Mouse (Mus musculus) fat pad, adult 2 months (tissue): ENCODE results near the gene Rab1a.
"Not testable (repeated sequence)": the region's sequence is repeated elsewhere in the genome, so short reads cannot be mapped to it uniquely, and the experiment has no call there.

Experiments used
- DNase-seq: peaks from one replicate; pipeline ENCODE4 v3.0.0-alpha.2; 2011; ENCODE audit warnings: low read depth, low spot score; ENCODE audit errors: extremely low read depth

Rab1a gene

GRCm38 (mm10) chr11:20216415-20216814, 15.2 kb downstream of the Rab1a start:
- no peak for DNase-seq

- no peak for DNase-seq
Measured at GRCm38 (mm10) chr11:20217227-20217626, 16.0 kb downstream of the Rab1a start.

DNA sequence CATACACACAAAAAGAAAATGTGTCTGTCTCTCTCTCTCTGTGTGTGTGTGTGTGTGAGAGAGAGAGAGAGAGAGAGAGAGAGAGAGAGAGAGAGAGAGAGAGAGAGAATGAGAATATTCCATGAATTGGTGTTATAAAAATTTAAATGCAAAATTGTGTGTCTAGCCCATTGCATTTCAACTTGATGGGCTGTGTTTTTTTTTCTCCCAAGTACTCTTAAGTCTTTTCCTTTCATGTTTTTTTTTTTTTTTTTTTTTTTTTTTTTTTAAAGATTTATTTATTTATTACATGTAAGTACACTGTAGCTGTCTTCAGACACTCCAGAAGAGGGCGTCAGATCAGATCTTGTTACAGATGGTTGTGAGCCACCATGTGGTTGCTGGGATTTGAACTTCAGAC, 20.4 kb downstream of the Rab1a start:
- not testable (repeated sequence) for DNase-seq

- no peak for DNase-seq
Measured at GRCm38 (mm10) chr11:20224196-20224595, 23.0 kb downstream of the Rab1a start.

DNA sequence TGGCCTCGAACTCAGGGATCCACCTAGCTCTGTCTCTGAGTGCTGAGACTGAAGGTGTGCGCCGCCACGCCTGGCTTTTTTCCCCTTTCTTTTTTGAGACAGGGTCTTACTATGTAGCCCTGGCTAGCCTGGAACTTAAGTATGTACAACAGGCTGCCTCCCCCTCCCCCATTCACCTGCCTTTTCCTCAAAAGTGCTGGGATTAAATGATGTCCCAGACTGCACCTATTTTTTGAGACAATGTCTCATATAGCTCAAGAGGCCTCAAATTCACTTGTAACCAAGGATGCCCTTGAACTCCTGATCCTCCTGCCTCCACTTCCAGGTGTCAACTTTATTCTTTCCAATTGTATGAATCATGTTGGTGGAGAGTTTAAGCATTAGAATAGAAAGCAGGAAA, 24.7 kb downstream of the Rab1a start:
- no peak for DNase-seq

- DNase-seq, result no peak
Measured at GRCm38 (mm10) chr11:20228666-20229065, 27.4 kb downstream of the Rab1a start.

GRCm38 (mm10) chr11:20229311-20229710, 28.1 kb downstream of the Rab1a start:
- DNase-seq, result no peak

DNA sequence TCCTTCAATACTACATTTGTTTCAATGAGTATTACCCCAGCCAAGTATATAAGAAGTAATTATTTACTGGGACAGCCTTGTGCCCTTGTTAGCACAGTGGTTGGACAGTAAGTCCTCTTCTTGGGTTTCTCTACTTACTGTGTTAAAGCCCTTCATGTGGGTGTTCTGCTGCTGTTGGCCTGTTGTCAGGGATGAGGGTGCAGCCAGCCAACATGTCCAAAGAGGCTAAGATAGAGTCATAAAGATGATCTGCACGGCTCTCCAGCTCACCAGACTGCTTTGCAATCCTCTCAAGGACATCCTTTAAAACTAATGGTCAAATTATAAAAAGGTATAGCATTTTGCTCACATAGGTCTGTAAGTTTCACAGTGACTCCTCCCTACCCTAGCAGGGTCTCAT, 29.1 kb downstream of the Rab1a start:
- peak; percentile 36 for DNase-seq

- no peak for DNase-seq
Measured at GRCm38 (mm10) chr11:20231128-20231878, 30.1 kb downstream of the Rab1a start.

DNA sequence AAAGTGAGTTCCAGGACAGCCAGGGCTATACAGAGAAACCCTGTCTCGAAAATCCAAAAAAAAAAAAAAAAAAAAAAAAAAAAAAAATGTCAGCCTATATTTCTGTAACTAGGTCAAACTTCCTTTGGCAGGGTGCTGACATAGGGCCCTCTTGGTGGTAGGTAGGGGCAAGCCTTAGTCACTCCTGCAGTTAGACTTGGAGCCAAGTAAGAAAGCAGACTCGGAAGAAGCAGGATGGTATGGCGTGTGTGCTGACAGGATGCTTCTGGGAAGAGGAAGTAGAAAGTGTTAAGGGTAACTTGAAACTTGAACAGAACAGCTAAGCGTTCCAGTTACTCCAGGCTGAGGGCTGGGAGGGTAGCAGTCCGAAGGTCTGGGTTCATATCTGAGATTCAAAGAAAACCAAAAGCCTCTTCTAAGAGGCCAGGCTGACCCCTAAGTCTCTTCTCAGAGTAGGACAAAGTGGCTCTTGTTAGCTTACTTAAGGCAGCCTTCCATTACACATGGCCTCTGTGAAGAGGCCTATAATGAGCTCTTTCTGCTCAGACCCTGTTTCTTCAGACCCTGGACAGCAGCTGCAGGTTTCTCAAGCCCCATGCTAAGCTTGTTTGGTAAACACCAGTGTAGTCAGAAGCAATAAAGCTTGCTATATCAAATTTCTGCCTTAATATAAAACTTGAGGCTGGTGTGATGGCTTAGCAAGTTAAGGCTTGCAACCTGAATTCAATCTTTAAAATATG, 31.0 kb downstream of the Rab1a start:
- no peak for DNase-seq

DNA sequence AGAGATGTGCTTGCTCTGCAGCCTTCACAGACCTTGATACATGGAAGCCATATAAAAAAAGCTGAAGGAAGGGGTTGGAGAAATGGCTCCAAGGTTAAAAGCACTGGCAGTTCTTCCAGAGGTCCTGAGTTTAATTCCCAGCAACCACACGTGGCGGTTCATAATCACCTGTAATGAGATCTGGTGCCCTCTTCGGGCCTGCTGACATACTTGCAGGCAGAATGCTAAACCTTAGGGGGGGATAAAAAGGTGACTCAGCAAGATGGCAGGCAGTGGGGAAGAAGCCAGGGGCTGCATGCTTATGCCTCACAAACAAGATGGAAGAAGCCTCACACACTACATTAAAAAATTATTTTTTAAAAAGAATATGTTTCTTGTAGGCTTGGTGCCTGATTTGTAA, 33.0 kb downstream of the Rab1a start:
- no peak for DNase-seq

DNA sequence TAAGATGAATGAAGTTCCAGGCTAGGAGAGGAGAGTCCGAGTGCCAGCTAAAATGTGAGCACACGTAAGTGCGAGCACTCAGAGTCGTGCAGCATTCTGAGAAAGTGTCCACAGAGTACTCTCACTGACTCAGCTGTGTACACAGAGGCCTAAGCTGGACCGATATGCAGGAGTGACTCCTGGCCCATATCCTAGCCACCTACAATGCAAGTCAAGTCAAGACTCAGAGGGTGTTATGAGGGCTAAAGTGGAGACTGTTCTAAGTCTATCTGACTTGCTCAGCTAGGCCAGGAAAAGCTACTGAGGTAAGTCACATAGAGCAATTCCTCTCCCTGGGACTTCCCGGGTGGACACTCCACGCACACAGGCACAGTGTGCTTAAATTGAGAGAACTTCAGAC, 35.8 kb downstream of the Rab1a start:
- DNase-seq, result no peak

DNA sequence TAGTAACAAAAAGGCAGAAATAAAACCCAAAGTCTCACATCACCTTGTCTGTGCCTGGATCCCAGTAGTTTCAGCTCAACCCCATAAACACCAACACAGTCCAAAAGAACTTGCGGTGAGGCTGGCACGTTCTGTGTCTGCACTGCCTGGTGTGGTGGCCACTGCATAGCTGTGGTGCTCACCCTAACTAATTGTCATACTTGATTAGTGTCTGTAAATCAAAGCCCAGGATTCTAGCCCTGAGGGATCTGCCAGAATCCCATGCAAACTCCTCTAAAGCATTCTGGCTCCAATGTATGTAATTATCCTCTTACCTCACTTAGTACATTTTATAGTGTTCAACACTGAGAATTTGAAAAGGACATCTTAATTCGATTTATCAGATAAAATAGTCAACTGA, 36.7 kb downstream of the Rab1a start:
- DNase-seq, result no peak

DNA sequence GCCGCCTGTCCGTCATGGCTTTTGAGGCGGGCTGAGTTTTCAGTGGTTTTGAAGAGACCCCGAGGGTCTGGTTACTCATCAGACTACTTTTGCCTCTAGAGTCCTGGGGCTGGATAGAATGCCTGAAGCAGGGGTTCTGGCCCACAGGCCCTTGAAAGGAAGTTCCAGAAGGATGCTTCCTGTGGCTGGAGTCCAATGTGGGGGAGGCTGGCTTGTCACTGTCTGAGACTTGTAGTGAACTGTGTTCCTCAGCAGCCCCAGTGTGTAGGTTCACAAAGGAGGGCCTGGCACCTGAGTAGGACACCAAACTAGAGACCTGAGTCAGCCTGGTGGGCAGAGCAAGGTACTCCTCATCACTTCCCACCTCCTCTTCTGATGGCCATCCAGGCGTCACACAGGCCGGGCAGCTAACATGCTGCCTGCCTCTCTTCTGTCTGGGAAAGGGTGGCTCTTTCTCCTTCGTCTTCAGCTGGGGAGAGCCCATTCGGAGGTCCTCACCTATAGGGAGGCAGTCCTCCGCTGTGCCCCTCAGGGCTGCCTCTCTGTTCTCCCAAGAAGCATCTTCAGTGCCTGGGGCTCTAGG, 38.1 kb downstream of the Rab1a start:
- no peak for DNase-seq

- DNase-seq, result no peak
Measured at GRCm38 (mm10) chr11:20240331-20240730, 39.1 kb downstream of the Rab1a start.

DNA sequence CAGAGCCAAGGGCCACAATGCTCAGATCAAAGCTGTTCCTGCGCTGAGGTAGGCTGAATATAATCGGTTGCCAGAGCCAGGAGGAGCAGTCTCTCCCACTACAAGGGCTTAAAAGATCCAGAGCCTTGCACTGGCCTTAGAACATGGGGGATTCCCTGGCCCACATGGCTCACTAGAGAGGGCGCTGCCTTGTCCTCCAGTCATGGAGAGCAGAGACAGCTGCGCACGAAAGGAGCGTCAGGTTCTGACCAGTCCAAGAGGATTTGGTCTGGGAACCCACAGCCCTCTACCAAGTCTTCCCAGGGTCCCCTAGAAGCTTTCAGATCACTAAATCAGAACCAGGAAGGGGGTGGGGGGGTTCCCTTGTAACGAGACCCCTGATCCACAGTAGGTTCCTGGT, 40.1 kb downstream of the Rab1a start:
- DNase-seq, result no peak

- no peak for DNase-seq
Measured at GRCm38 (mm10) chr11:20242366-20243056, 41.3 kb downstream of the Rab1a start.

GRCm38 (mm10) chr11:20243214-20243913, 42.1 kb downstream of the Rab1a start:
- DNase-seq, result no peak

DNA sequence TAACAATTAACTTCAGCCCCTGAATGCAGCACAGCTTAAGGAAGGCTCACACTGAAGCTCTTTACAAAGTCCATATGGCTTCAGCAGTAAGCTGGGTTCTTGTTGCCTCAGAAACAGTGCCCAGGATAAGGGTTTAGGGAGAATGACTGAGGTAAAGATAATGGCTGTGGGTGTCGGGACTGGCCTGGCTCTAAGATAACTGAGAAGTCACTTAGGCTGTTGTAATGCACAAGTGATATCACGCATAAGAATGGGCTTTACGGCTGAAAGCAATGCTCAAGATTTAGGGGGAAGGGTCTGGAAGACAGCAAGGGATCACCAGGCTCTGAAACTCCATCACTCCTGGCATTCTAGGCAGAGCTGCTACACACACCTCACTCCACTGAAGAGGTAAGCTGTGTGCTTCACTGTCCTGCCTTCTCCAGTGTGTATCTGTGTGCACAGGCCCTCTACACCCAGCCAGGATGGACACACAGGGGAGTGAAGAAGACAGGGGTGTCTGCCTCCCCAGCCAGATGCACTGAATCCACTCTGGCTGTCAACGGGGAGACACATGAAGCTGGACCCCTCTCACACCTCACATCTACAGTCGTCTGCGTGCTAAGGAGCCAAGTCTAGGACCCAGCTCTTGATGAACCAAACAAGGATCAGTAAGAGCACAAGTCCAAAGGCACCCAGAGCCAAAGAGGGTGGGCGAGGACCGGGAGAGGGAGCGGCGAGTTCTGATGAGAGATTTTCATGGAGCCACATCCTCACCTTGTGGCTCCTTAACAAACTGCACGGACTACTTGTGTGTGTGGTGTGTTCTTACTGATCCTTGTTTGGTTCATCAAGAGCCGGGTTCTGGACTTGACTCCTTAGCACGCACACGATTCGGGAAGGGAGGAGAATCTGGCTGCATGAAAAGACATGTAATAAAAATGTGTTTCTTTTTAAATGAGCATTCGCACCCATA, 43.4 kb downstream of the Rab1a start:
- DNase-seq, result no peak

DNA sequence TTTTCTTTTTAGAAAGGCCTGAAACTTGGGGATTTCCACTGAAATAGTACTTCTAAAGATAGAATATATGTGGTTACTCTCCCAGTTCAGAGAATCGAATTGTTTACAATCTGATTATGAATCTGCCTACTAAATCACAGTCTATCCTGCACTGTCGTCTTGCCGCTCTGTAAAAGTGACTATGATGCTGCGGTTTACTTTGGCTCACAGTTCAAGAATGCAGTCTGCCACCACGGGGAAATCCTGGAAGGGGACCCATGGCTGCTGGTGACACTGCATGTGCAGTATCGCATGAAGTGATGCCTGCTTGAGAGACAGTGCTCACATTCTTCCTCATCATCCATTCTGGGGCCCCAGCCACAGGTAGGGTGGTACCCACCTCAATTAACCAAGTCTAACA, 44.1 kb downstream of the Rab1a start:
- no peak for DNase-seq
